Mouse (Mus musculus) adrenal gland, postnatal 14 days (tissue): ENCODE results near the gene Glrp1. TPM values are rescaled to one million over a fixed set of nuclear protein-coding genes. Genes with fewer than 3 reads are reported as not detected.

Source experiments
- DNase-seq: peaks from one replicate; pipeline ENCODE4 v3.0.0; 2021; ENCODE audit warnings: mixed read lengths
- long read RNA-seq, 2 experiments: library from polyadenylated mRNA; stranded (forward); transcript quantifications; one replicate each; pipeline ENCODE4 v2.0.0; 2021
- total RNA-seq: library from RNA; stranded (reverse); gene quantifications from 2 replicates; pipeline ENCODE4 v1.2.3, GENCODE M21; 2021

Glrp1 gene
- total RNA-seq = not detected in 2 replicates
- long read RNA-seq, experiment 1 = 0 reads
- long read RNA-seq, experiment 2 = 0 reads

- no peak for DNase-seq
Observed at GRCm38 (mm10) chr1:88509789-88510188, at the start of gene Glrp1. Gene Glrp1, minus strand, starts transcription at chr1:88510066.

- DNase-seq = peak; percentile 86
Observed at GRCm38 (mm10) chr1:88559258-88559657, 49.4 kb upstream of the Glrp1 start.

DNA sequence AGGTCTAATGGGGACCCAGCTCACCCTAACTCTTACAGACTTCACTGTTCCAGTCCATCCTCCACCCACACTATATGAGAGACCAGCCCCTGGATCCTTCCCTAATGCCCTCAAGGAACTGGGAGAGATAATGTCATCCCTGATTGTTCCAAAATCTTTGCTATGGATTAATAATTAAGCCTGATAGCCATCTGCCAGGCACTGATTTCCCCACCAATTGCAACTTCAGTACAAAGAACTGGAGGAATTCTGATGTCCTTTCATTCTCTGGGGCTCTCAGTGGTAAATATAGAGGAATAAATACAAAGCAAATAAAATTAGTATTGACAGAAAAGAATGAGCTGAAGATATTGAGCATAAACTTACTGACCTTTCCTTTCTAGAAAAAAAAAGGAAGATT is 48.9 kb upstream of the Glrp1 start:
- DNase-seq = no peak

- DNase-seq = no peak
Observed at GRCm38 (mm10) chr1:88556401-88556800, 46.5 kb upstream of the Glrp1 start.

GRCm38 (mm10) chr1:88553500-88554187 is 43.8 kb upstream of the Glrp1 start:
- no peak for DNase-seq

DNA sequence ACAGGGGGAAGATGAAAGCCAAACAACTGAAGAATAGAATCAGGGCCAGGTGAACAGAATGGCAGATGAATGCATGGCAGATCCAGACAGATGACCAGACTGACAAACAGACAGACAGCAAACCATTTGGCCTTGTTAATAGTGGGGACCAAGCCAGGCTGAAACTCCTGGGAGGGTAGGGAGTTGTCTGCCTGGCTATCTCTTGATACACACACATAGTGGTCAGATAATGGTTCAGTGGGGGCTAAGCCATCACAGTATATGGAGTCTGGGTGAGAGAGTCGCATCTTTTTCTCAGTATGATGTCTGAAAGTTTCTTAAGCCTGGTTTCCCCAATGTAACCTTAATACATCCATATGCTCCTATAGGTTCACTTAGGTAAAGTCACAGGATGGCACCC is 39.4 kb upstream of the Glrp1 start:
- no peak for DNase-seq

DNA sequence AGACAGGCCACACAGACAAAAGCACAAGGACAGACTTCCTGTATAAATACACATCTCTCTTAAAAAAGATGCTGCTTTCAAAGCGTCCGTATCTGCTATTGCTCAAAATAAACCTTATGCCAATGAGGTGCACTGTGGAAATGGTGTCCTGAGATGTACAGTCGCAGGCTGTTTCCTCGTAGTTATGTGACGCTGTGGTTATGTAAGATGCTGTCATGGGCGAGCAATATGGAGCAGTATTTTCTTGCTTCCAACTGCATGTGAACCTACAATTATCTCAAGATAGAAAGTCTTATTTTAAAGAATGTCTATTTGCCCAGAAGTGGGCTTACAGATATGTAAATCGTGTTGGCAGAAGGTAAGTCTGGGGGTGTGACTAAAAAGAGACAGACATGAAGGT is 37.3 kb upstream of the Glrp1 start:
- no peak for DNase-seq

GRCm38 (mm10) chr1:88543608-88544007 is 33.7 kb upstream of the Glrp1 start:
- DNase-seq = no peak

- no peak for DNase-seq
Observed at GRCm38 (mm10) chr1:88539823-88540222, 30.0 kb upstream of the Glrp1 start.

- no peak for DNase-seq
Observed at GRCm38 (mm10) chr1:88539256-88539655, 29.4 kb upstream of the Glrp1 start.

DNA sequence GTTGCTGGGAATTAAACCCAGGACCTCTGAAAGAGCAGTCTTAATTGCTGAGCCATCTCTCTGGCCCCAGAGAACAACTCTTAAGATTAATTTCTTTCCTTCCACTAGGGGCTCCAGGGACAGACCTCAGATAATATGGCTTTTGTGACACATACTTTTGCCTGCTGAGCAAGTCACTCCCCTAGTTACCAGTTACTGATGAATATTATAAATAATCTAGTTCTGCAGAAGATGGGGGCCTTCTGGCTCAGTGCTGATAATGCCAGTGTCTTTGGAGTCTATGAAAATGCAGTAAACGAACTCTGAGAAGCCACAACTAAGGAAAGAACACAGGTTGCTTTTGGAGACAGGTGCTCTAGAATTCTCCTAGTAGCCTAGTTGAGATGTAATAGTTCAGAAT is 26.4 kb upstream of the Glrp1 start:
- no peak for DNase-seq

GRCm38 (mm10) chr1:88534091-88534490 is 24.2 kb upstream of the Glrp1 start:
- no peak for DNase-seq

GRCm38 (mm10) chr1:88526161-88526560 is 16.3 kb upstream of the Glrp1 start:
- no peak for DNase-seq

- DNase-seq = no peak
Observed at GRCm38 (mm10) chr1:88525622-88526021, 15.8 kb upstream of the Glrp1 start.

- no peak for DNase-seq
Observed at GRCm38 (mm10) chr1:88521170-88521747, 11.4 kb upstream of the Glrp1 start.

DNA sequence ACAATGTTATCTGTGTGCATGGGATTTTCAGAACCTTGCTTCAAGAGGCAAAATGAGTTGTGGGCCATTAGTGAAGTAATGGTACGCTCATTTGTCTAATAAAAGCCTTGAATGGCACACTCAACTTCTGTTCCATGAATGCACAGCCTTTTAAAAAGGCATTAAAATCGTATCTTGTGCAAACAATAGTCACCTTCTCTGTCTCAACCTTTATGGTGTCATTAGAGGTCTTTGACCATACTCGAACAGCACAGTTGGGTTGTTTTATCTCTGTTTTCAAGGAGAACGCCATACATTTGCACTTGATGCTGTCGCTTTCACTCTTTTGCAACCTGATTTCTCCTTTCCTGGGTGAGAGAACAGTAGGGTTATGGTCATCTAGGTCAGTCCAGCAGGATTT is 3.7 kb upstream of the Glrp1 start:
- DNase-seq = no peak

DNA sequence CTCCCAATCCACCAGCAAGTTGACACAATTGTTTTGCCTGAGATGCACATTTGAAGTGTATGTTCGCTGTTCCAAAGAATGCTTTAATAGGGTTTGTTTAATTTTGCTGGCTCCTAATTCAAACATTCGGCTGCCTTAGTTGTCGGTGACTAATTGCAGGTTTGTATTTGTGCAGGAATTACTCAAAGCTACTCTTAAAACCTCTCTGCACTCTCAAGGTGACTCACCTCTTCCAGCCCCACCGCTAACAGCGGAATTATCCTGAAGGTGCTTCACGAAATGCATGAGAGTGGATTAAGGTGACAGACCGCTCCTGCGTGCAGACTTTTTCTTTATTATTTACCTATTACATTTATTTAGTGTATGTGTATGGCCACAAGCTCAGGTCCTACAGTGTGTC is 2.0 kb downstream of the Glrp1 start:
- DNase-seq = no peak

- no peak for DNase-seq
Observed at GRCm38 (mm10) chr1:88507214-88507613, 2.7 kb downstream of the Glrp1 start.

DNA sequence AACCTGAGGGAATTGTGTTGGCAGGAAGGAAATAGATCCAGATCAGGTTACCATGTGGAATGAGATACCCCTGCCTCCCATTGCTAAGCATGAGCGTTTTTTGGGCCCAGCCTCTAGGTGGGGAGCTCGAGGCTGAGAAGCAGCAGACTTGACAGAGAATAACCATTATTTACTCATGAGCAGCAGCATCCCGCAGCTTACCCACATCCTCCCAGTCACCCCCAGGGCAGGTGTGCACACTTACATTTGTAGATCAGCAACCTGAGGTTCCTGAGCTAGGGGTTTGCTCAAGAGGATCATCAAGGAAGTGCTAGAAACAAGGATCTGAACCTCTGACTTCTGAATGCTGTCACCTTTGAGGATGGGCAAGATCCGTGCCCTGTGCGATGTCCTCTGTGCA is 3.5 kb downstream of the Glrp1 start:
- DNase-seq = no peak

DNA sequence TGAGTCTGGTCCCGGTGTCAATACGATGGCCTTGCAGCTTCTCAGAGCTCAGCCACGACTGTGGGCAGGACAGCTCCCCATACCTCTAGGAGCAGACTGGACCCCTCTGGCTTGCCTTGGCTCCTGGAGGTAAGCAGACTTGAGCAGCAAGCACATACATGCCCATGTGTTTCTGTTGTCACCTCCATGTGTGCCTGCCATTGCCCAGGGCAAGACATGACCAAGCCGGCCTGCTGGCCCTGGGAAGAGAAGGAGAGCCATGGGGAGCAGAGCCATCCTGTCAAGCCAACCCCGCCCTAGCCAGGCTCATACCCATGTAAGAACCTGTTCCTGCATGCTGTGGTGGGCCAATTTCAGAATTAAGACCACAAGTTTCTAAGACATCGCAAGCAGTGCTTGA is 4.2 kb downstream of the Glrp1 start:
- no peak for DNase-seq

- no peak for DNase-seq
Observed at GRCm38 (mm10) chr1:88504531-88504945, 5.3 kb downstream of the Glrp1 start.

GRCm38 (mm10) chr1:88502822-88503221 is 7.0 kb downstream of the Glrp1 start:
- DNase-seq = no peak

- DNase-seq = no peak
Observed at GRCm38 (mm10) chr1:88499230-88499737, 10.6 kb downstream of the Glrp1 start.

DNA sequence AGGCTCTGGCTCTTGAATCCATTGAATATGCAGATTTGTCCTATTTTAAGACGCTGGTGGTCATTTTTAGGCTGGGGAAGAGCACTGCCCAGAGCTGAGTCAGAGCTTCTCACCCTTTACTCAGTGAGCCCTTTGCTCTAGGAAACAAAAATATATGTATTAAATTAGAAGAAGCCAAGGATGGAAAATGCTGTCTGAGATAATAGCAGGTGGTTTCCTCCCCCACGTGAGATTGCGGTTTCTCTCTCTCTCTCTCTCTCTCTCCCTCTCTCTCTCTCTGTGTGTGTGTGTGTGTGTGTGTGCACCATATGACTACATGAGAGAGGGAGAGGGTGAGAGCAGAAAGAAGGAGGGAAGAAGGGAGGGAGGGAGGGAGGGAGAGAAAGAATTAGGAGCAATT is 12.5 kb downstream of the Glrp1 start:
- no peak for DNase-seq
